Mouse (Mus musculus): ENCODE measurements around the gene Hnrnpul2. TPM values are rescaled to one million over a fixed set of nuclear protein-coding genes. Genes with fewer than 3 reads are reported as not detected.
"Not testable (repeated sequence)": the region's sequence is repeated elsewhere in the genome, so short reads cannot be mapped to it uniquely, and the experiment has no call there.

The Hnrnpul2 gene
- polyA plus RNA-seq, 1 experiment from 2014 or later = 6.0 TPM

GRCm38 (mm10) chr19:8820424-8820956 is 680 bp downstream of the Hnrnpul2 start:
- under 1% methylated on average over 48 of the region's 48 CpGs for WGBS

GRCm38 (mm10) chr19:8821146-8821545 is 1.3 kb downstream of the Hnrnpul2 start:
- Histone ChIP-seq H3K9ac (peak overlapping the region; percentile 95), H3K36me3 (peaks cover 42% of the 10 kb centered on the region), H3K9me3 (replicated peaks) (no peaks in the 10 kb centered on the region), H3K4me1 (peaks cover 36% of the 10 kb centered on the region), H3K27me3 (no peaks in the 10 kb centered on the region), H3K4me2 (replicated peaks) (peak overlapping the region; percentile 73), H3K4me3 (replicated peaks) (peak overlapping the region; percentile 99), H3K27ac (replicated peaks) (0 out of 2 replicates have a peak overlapping the region, but pooled peaks have one; percentile 100)
- 1% methylated on average over 7 of the region's 7 CpGs for WGBS
- no peak for ATAC-seq (ENCODE audit: insufficient number of reproducible peaks, low FRiP score, low TSS enrichment, low read depth)

More at GRCm38 (mm10) chr19:8820424-8820956, 680 bp downstream of the Hnrnpul2 start:
- 0 out of 2 replicates have a peak, but pooled peaks have one; percentile 1 for ATAC-seq (ENCODE audit: insufficient number of reproducible peaks, low FRiP score, low TSS enrichment, low read depth)
- Histone ChIP-seq H3K4me3 (replicated peaks) (peak overlapping the region; percentile 99), H3K27ac (replicated peaks) (peak overlapping the region; percentile 100), H3K9me3 (replicated peaks) (no peaks in the 10 kb centered on the region), H3K4me1 (peaks cover 41% of the 10 kb centered on the region), H3K36me3 (peaks cover 42% of the 10 kb centered on the region), H3K4me2 (replicated peaks) (peak overlapping the region; percentile 73), H3K27me3 (no peaks in the 10 kb centered on the region), H3K9ac (peak overlapping the region; percentile 95)

DNA sequence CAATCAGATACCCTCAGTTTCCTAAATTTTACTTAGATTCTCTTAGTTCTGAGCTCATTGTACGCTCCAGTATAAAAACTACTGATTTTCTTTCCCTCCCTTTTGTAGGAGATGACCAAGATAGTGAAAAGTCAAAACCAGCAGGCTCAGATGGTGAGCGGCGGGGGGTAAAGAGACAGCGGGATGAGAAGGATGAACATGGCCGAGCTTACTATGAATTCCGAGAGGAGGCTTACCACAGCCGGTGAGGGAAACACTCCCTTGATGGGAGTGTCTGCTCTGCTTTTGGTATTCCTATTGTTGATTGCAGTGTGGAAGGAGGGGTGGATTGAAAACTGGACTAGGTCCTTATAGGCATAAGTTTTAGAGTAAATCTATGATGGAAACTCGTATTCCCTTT is 2.9 kb downstream of the Hnrnpul2 start:
- peaks cover 49% of the 10 kb centered on the region for H3K36me3 ChIP-seq
- H3K9ac ChIP-seq = no peak overlapping the region
- H3K27me3 ChIP-seq = no peaks in the 10 kb centered on the region
- no peaks in the 10 kb centered on the region for H3K9me3 ChIP-seq (replicated peaks)
- peaks cover 25% of the 10 kb centered on the region for H3K4me1 ChIP-seq
- no peak overlapping the region for H3K27ac ChIP-seq (replicated peaks)
- WGBS = 69% methylated on average over 8 of the region's 8 CpGs
- peak overlapping the region; percentile 73 for H3K4me2 ChIP-seq (replicated peaks)
- peak overlapping the region; percentile 99 for H3K4me3 ChIP-seq (replicated peaks)
- ATAC-seq (ENCODE audit: insufficient number of reproducible peaks, low FRiP score, low TSS enrichment, low read depth) = no peak

DNA sequence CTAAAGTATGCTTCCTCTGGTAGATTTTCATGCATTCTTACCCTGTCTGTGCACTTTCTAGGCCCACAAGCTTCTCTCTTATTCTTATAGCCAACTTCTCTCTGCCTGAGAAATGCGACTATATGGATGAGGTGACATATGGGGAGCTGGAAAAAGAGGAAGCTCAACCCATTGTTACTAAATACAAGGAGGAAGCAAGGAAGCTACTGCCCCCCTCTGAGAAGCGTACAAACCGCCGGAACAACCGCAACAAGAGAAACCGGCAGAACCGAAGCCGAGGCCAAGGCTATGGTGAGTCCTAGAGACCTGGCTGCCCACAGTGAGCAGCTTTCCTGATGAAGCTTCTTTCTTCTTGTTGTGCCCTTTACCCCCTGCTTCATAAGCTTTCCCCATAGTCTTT is 9.8 kb downstream of the Hnrnpul2 start, which contains the start of gene AC129217.1:
Gene AC129217.1 (plus strand): TSS at position 114 of the 400 bp plus-strand sequence.
- no peak within 1 kb of the TSS for H3K27ac ChIP-seq (replicated peaks)
- H3K27me3 ChIP-seq = no peaks in the 10 kb centered on the region
- no peaks in the 10 kb centered on the region for H3K9me3 ChIP-seq (replicated peaks)
- 86% methylated on average over 8 of the region's 8 CpGs for WGBS
- no peak for ATAC-seq (ENCODE audit: insufficient number of reproducible peaks, low FRiP score, low TSS enrichment, low read depth)
- 0 out of 2 replicates have a peak, but pooled peaks cover 3% of the 10 kb centered on the region for H3K4me1 ChIP-seq
- peaks cover 97% of the 10 kb centered on the region for H3K36me3 ChIP-seq
- no peak within 1 kb of the TSS for H3K4me2 ChIP-seq (replicated peaks)
- no peak within 1 kb of the TSS for H3K9ac ChIP-seq
- H3K4me3 ChIP-seq (replicated peaks) = no peak within 1 kb of the TSS

- 0 out of 2 replicates have a peak, but pooled peaks cover 3% of the 10 kb centered on the region for H3K4me1 ChIP-seq
- H3K36me3 ChIP-seq = peaks cover 98% of the 10 kb centered on the region
- H3K9ac ChIP-seq = no peak overlapping the region
- no peak overlapping the region for H3K27ac ChIP-seq (replicated peaks)
- 91% methylated on average over 8 of the region's 8 CpGs for WGBS
- no peak overlapping the region for H3K4me3 ChIP-seq (replicated peaks)
- no peaks in the 10 kb centered on the region for H3K27me3 ChIP-seq
- H3K4me2 ChIP-seq (replicated peaks) = no peak overlapping the region
- H3K9me3 ChIP-seq (replicated peaks) = no peaks in the 10 kb centered on the region
- no peak; the same call in 1 of the 2 replicates for ATAC-seq (ENCODE audit: insufficient number of reproducible peaks, low FRiP score, low TSS enrichment, low read depth)
Measured at GRCm38 (mm10) chr19:8830664-8831063, 10.9 kb downstream of the Hnrnpul2 start.

GRCm38 (mm10) chr19:8831262-8831661 is 11.5 kb downstream of the Hnrnpul2 start:
- H3K9ac ChIP-seq = no peak overlapping the region
- H3K9me3 ChIP-seq (replicated peaks) = no peaks in the 10 kb centered on the region
- no peaks in the 10 kb centered on the region for H3K27me3 ChIP-seq
- H3K27ac ChIP-seq (replicated peaks) = no peak overlapping the region
- peaks cover 93% of the 10 kb centered on the region for H3K36me3 ChIP-seq
- WGBS = 77% methylated on average over 11 of the region's 11 CpGs
- H3K4me1 ChIP-seq = 0 out of 2 replicates have a peak, but pooled peaks cover 3% of the 10 kb centered on the region
- H3K4me2 ChIP-seq (replicated peaks) = no peak overlapping the region
- no peak for ATAC-seq (ENCODE audit: insufficient number of reproducible peaks, low FRiP score, low TSS enrichment, low read depth)
- no peak overlapping the region for H3K4me3 ChIP-seq (replicated peaks)

DNA sequence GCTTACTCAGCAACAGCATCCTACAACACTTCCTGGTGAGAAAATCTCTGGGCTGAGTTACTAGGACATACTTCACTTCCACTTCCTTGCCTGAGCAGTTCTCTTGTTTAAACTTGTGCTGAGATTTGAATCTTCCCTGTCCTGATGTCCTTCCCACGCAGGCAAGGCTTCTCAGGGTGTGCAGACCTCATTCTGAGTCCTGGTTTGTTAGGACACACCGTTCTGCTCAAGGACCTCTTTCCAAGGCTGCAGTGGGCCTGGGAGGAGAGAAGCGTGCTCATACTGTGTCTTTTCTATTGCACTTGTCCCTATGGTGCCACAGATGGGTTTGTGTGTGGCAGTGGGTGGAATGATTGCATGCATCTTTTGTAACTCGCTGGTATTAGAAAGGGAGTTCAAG is 13.2 kb downstream of the Hnrnpul2 start:
- H3K36me3 ChIP-seq = peaks cover 76% of the 10 kb centered on the region
- no peak for ATAC-seq (ENCODE audit: insufficient number of reproducible peaks, low FRiP score, low TSS enrichment, low read depth)
- H3K9ac ChIP-seq = no peak overlapping the region
- no peaks in the 10 kb centered on the region for H3K27me3 ChIP-seq
- H3K4me1 ChIP-seq = peaks cover 3% of the 10 kb centered on the region
- H3K4me3 ChIP-seq (replicated peaks) = no peak overlapping the region
- no peak overlapping the region for H3K4me2 ChIP-seq (replicated peaks)
- WGBS = 83% methylated on average over 4 of the region's 4 CpGs
- no peak overlapping the region for H3K27ac ChIP-seq (replicated peaks)
- no peaks in the 10 kb centered on the region for H3K9me3 ChIP-seq (replicated peaks)

DNA sequence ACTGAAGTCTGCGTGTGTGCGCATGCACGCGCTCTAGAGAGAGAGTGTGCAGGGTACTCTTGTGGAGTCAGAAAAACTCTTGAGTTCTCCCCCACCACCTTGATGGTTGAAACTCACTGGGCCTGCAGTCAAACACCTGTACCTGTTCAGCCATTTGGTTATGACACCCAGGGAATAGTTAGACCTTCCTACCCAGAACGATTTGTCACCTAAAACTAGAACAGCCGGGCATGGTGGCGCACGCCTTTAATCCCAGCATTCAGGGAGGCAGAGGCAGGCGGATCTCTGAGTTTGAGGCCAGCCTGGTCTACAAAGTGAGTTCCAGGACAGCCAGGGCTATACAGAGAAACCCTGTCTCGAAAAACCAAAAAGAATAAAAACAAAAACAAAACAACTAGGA is 16.5 kb downstream of the Hnrnpul2 start:
- H3K9me3 ChIP-seq (replicated peaks); H3K4me2 ChIP-seq (replicated peaks); ATAC-seq (ENCODE audit: insufficient number of reproducible peaks, low FRiP score, low TSS enrichment, low read depth); H3K9ac ChIP-seq; H3K27me3 ChIP-seq; H3K4me3 ChIP-seq (replicated peaks): not testable (repeated sequence)
- Histone ChIP-seq H3K36me3 (peaks cover 43% of the 10 kb centered on the region), H3K27ac (replicated peaks) (peak overlapping the region; percentile 98; the same call in 1 of the 2 replicates), H3K4me1 (peaks cover 32% of the 10 kb centered on the region)
- 97% methylated on average over 10 of the region's 10 CpGs for WGBS

- Histone ChIP-seq H3K27me3 (no peaks in the 10 kb centered on the region), H3K4me1 (peaks cover 32% of the 10 kb centered on the region), H3K4me3 (replicated peaks) (peak within 1 kb of the TSS; percentile 61), H3K4me2 (replicated peaks) (peak within 1 kb of the TSS; percentile 88), H3K9me3 (replicated peaks) (no peaks in the 10 kb centered on the region), H3K36me3 (peaks cover 34% of the 10 kb centered on the region), H3K27ac (replicated peaks) (peak within 1 kb of the TSS; percentile 98), H3K9ac (peak within 1 kb of the TSS; percentile 80)
- ATAC-seq (ENCODE audit: insufficient number of reproducible peaks, low FRiP score, low TSS enrichment, low read depth) = peak; percentile 78
- under 1% methylated on average over 38 of the region's 38 CpGs for WGBS
Measured at GRCm38 (mm10) chr19:8837251-8837791, 17.5 kb downstream of the Hnrnpul2 start, which contains the start of gene Bscl2. TSS of gene Bscl2 (plus strand) at chr19:8837467.

DNA sequence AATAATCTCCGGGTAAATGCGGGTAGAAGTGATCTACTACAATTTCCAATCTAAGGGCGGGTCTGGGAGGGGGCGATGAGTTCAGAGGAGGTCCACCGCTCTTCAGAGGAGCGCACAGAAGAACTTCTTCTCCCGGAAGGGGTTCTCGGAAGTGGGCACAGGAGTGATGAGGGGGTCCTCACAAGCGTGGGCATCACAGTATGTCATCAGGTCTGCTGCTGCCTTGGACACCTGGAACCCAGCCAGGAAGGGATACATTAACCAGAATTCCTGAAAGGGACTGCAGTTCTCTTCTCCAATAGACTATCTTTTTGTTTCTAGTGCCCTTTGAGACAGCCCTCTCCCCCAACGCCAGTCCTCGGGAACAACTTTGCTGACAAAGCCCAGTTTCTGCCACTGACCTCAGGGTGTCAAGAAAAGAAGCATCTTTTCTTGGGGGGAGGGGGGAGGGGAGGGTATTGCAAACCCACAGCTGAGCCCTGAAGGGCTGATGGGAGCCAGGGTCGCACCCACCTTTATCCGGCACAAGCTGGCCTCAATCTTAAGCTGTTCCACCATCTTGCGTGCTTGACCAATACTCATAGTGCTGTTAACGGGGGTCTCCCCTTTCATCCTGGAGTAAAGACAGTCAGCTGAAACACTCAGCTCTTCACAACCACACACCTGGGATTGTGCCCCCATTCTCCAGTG is 18.4 kb downstream of the Hnrnpul2 start:
- peak overlapping the region; percentile 61 for H3K4me3 ChIP-seq (replicated peaks)
- peak overlapping the region; percentile 80 for H3K9ac ChIP-seq
- peaks cover 25% of the 10 kb centered on the region for H3K36me3 ChIP-seq
- no peaks in the 10 kb centered on the region for H3K9me3 ChIP-seq (replicated peaks)
- ATAC-seq (ENCODE audit: insufficient number of reproducible peaks, low FRiP score, low TSS enrichment, low read depth) = no peak
- peak overlapping the region; percentile 98 for H3K27ac ChIP-seq (replicated peaks)
- no peaks in the 10 kb centered on the region for H3K27me3 ChIP-seq
- 19% methylated on average over 15 of the region's 15 CpGs for WGBS
- peak overlapping the region; percentile 88 for H3K4me2 ChIP-seq (replicated peaks)
- H3K4me1 ChIP-seq = peaks cover 32% of the 10 kb centered on the region
